Mouse (Mus musculus) embryo, embryonic 11 days (tissue): ENCODE data around the gene Plcl1.

Source experiments
- DNase-seq: peaks from one replicate; pipeline ENCODE4 v3.0.0-alpha.2; 2015

The Plcl1 gene

GRCm38 (mm10) chr1:55405272-55406022 lies at the start of gene Plcl1:
Gene Plcl1 (plus strand): TSS chr1:55405921.
- DNase-seq: peak; percentile 95

GRCm38 (mm10) chr1:55362634-55363033 lies 43.1 kb upstream of the Plcl1 start:
- DNase-seq: peak; percentile 12

GRCm38 (mm10) chr1:55363044-55363565 lies 42.6 kb upstream of the Plcl1 start, which contains the start of gene Boll:
Gene Boll (minus strand): TSS chr1:55363469.
- peak; percentile 85 for DNase-seq

DNA sequence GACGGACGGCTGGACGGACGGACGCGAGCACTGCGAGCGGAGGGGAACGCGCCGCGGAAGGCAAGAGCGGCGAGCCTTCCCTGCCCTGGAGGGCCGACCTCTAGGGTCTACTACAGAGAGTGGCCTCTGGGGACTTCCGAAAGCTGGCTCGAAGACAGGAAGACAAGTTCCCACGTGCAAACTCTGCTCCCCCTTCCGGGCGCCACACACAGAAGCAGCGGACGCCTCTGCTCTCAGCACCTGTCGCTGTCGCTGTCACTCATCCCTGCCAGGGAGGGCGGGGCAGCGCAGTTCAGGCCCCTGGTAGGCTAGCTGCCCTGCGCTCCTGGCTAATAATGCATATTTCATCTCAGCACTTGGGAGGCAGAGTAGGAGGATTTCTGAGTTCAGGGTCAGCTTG lies 42.1 kb upstream of the Plcl1 start:
- peak; percentile 71 for DNase-seq

DNA sequence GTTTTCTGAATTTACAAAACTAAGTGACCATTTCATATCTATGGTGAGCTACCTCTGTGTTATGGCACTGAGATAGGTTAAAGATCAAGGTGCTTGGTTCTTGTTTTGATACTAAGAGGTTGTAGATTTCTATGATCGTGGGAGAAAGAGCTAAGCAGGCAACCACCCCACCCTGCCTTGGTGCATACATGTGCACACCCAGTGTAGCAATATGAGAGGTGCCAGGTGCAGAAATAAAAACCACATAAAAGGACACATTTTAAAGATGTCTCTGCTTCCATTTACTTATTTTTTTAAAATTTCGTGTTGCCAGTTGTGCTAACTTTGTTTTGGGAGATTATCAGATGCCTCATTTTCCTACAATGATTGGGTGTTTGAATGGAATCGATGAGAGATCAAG lies 33.1 kb upstream of the Plcl1 start:
- DNase-seq: no peak

GRCm38 (mm10) chr1:55380527-55380926 lies 25.2 kb upstream of the Plcl1 start:
- no peak for DNase-seq

DNA sequence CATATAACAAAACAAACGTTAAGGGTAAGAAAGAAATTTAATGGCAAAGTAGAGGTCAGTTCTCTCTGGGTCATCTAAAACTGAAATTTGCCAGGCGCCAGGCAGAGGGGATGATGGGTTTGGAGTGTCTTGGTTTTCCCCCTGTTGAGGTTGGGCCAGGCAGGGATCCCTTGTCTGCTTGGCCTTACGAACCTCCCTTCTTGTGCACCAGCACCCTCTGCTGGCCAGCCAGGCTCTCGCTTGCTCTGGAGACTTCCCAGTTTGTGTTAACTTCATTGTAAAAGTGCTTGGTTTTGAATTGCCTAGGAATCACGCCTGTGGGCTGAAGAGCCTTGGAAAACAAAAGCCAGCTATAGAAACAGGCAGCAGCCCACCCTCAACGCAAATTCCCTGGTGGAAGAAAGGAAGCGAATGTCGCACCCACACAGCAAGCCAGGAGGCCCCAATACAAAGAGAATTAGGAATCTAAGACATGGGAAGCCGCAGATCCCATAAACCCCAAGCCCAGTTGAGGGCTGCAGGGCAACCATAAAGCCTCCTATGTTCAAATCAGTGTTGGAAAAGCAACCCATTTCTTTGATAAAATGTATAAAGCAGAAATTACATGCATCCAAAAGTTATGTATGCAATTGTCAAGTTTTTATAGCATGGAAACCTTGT lies 22.5 kb upstream of the Plcl1 start:
- DNase-seq: peak; percentile 88

- DNase-seq: peak; percentile 35
Observed at GRCm38 (mm10) chr1:55399891-55400290, 5.8 kb upstream of the Plcl1 start.

GRCm38 (mm10) chr1:55404439-55404838 lies 1.3 kb upstream of the Plcl1 start:
- DNase-seq: peak; percentile 79

GRCm38 (mm10) chr1:55406023-55406413 lies 297 bp downstream of the Plcl1 start:
- peak; percentile 66 for DNase-seq

DNA sequence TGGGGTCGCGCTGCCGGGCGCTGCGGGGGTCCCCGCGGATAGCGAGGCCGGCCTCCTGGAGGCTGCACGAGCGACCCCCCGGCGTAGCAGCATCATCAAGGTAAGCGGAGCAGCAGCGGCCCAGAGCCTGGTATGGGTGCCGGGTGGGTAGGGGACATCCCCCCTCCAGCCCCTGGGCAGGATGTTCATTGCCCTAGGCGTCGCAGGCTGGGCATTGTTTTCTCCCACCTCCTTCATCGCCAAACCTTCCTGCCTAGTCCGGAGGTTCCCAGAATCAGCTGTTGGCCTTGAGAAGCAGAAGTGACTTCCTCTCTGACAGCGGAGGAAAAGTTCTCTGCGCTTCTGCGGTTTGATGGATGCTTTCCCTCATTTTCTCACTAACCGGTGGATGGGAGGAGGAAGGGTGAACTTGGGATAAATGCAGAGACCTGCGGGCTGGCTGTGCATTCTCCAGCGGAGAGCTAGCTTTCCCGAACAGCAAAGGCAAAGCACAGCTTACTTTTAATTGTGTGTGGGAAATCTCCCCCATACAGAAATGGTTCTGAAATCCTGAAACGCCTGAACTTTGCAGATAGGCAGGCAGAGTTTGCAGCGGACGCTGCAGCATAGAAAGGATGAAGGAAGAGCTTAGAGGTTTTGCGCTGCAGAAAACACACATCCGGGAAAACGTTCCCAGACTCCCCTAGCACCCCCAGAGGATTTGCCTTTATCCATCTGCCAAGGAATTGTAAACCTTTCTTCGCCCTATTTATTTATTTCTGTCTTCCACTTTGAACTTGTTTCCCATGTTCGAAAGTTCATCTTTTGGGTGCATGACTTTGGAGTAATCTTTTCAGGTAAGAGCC lies 1.0 kb downstream of the Plcl1 start:
- DNase-seq: peak; percentile 57

GRCm38 (mm10) chr1:55410670-55411069 lies 4.9 kb downstream of the Plcl1 start:
- no peak for DNase-seq

DNA sequence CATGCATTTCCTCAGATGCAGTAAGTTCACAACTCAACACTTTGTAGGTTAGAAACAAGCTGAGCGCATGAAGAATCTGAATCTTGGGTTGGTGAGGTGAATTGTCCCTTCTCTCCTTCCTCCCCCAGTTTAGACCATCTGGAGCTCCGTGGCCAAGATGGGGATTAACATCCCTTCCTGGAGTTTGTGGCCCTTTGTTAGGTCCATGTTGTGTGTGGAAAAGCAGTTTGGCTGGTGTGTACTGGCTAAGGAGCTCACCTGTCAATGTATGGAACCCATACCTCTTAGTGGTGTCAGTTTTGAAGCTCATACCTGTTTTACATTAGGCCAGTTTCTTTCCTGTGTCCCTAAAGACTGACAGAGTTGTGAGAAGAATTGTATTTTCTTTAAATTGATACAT lies 5.4 kb downstream of the Plcl1 start:
- no peak for DNase-seq

- no peak for DNase-seq
Observed at GRCm38 (mm10) chr1:55412569-55412968, 6.8 kb downstream of the Plcl1 start.

DNA sequence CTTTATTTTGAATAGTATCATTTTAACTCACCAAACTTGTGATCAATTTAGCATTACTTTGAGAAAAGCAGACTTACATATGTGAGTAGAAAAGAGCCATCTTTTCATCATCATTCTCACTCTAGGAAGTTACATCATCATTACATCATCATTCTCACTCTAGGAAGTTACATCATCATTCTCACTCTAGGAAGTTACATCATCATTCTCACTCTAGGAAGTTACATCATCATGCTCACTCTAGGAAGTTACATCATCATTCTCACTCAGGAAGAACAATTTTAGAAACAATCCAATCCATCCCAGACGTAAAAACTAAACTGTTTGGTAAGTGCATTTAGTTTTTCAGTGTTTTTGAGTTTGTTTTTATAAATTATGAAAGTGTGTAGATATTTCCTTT lies 7.8 kb downstream of the Plcl1 start:
- no peak for DNase-seq

GRCm38 (mm10) chr1:55418968-55419367 lies 13.2 kb downstream of the Plcl1 start:
- DNase-seq: no peak

DNA sequence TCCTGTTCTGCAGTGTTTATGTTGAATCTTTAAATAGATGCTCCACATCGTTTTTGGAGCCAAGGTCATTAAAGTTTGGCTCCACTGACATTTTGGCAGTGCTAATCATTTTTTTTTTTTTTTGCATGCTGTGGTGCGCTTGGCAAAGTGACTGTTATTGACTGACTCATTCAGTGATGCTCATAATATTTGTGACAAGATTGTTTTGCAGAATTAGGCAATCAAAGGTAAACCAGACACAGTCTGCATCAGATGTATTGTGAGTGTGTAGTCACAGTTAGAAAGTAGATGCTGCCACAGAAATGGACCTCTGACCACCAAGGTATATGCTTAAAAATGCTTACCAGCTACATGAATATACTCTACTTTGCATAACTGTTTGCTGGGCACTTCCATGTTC lies 21.9 kb downstream of the Plcl1 start:
- DNase-seq: no peak

- no peak for DNase-seq
Observed at GRCm38 (mm10) chr1:55429051-55429450, 23.3 kb downstream of the Plcl1 start.

- DNase-seq: no peak
Observed at GRCm38 (mm10) chr1:55429708-55430107, 24.0 kb downstream of the Plcl1 start.

GRCm38 (mm10) chr1:55430587-55430986 lies 24.9 kb downstream of the Plcl1 start:
- DNase-seq: no peak

DNA sequence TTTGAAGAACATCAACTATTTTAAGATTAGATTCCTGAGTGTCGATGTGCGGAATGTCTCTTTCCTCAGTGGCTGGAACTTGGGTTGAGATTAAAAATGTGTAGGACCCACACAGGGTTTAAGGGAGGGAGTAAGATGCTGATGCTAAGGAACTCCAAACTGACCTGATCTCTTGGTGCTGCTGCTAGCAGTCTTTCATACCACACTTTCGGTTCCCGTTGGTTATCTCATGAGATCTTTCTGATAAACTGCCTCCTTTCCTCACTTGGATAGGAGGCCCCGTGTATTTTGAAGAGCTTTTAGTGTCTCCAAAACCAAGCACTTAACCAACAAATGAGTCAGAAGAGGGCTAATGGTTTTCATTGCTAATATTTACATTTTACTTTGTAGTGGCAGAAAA lies 30.9 kb downstream of the Plcl1 start:
- no peak for DNase-seq

DNA sequence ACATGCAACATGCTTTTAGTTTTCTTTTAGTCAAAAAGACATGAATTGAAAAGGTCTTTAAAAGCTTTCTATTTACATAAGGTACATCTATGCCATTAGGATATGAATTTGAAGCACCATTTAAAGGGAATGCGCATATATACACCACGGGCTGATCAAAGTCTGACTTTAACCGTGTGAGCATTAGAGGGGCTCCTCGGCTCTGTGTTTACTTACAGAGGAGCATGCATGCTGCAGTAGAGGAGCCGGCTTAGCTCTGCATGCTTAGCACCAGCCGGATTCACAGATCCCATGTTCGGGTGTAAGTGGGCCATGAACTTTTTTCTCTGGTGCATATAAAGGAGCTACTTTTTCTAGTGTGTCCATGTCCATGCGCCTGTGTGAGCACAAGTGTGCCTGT lies 31.4 kb downstream of the Plcl1 start:
- no peak for DNase-seq

- no peak for DNase-seq
Observed at GRCm38 (mm10) chr1:55438617-55439016, 32.9 kb downstream of the Plcl1 start.
